Mouse (Mus musculus) embryonic facial prominence, embryonic 13.5 days (tissue): ENCODE data around the gene Tpst1. TPM values are rescaled to one million over a fixed set of nuclear protein-coding genes. Genes with fewer than 3 reads are reported as not detected.

ENCODE experiments used
- ATAC-seq: fragments of 200-750 bp; cut with Nextera tagmentation; 2 replicates; pipeline ENCODE4 v1.8.0; 2017; ENCODE audit warnings: low read depth; ENCODE audit not compliant: insufficient number of reproducible peaks, insufficient read depth, low FRiP score, low TSS enrichment
- H3K27ac ChIP-seq: fragments of 300-500 bp; sonication (generic); 2 replicates; pipeline ENCODE4 v1.5.1; 2015; ENCODE audit warnings: moderate library complexity, mild to moderate bottlenecking, inconsistent platforms
- H3K27me3 ChIP-seq: fragments of 300-500 bp; sonication (generic); 2 replicates; pipeline ENCODE4 v1.6.1; 2015; ENCODE audit warnings: mild to moderate bottlenecking, inconsistent platforms
- H3K36me3 ChIP-seq: fragments of 300-500 bp; sonication (generic); 2 replicates; pipeline ENCODE4 v1.6.1; 2015; ENCODE audit warnings: mild to moderate bottlenecking, inconsistent platforms
- H3K4me1 ChIP-seq: fragments of 300-500 bp; sonication (generic); 2 replicates; pipeline ENCODE4 v1.6.1; 2015; ENCODE audit warnings: inconsistent platforms
- H3K4me2 ChIP-seq: fragments of 300-500 bp; sonication (generic); 2 replicates; pipeline ENCODE4 v1.6.1; 2015; ENCODE audit warnings: moderate library complexity, mild to moderate bottlenecking, inconsistent platforms
- H3K4me3 ChIP-seq: fragments of 300-500 bp; sonication (generic); 2 replicates; pipeline ENCODE4 v1.5.1; 2015; ENCODE audit warnings: mild to moderate bottlenecking, inconsistent platforms
- H3K9ac ChIP-seq: fragments of 300-500 bp; sonication (generic); 2 replicates; pipeline ENCODE4 v1.6.1; 2015; ENCODE audit warnings: mild to moderate bottlenecking, inconsistent platforms
- H3K9me3 ChIP-seq: fragments of 300-500 bp; sonication (generic); 2 replicates; pipeline ENCODE4 v1.6.1; 2016; ENCODE audit warnings: inconsistent platforms
- WGBS: fragments of 180-500 bp; shearing (Covaris S2); methylation state at CpG from one replicate; pipeline ENCODE4 v1.1.7; 2015; ENCODE audit warnings: mixed read lengths; 5-methylcytosine and 5-hydroxymethylcytosine counted together
- polyA plus RNA-seq: library from polyadenylated mRNA; unstranded; fragments of >200 nt; fragmentation: Nextera tagmentation; extraction: Ambion mirVana; gene quantifications from 2 replicates; pipeline ENCODE4 v1.2.1, GENCODE M21; 2015

The Tpst1 gene
- polyA plus RNA-seq, 1 experiment from 2014 or later, result 98.5 TPM

- Histone ChIP-seq H3K4me2 (peak overlapping the region; percentile 77), H3K4me1 (peaks cover 22% of the 10 kb centered on the region), H3K9me3 (peaks cover 3% of the 10 kb centered on the region; the same call in 1 of the 2 replicates), H3K9ac (peak overlapping the region; percentile 89), H3K36me3 (peaks cover 11% of the 10 kb centered on the region), H3K27me3 (0 out of 2 replicates have a peak, but pooled peaks cover 6% of the 10 kb centered on the region), H3K27ac (peak overlapping the region; percentile 77), H3K4me3 (peak overlapping the region; percentile 71)
- ATAC-seq, result peak; percentile 90
- under 1% methylated on average over 81 of the region's 86 CpGs for WGBS
These were observed 6.3 kb downstream of the Tpst1 start for GRCm38 (mm10) chr5:130079202-130080050.

GRCm38 (mm10) chr5:130080051-130080681 is 7.0 kb downstream of the Tpst1 start:
- no peak for ATAC-seq
- Histone ChIP-seq H3K9me3 (peaks cover 3% of the 10 kb centered on the region; the same call in 1 of the 2 replicates), H3K27ac (no peak overlapping the region; the same call in 1 of the 2 replicates), H3K27me3 (0 out of 2 replicates have a peak, but pooled peaks cover 6% of the 10 kb centered on the region), H3K9ac (peak overlapping the region; percentile 89), H3K4me1 (peaks cover 22% of the 10 kb centered on the region), H3K4me3 (peak overlapping the region; percentile 71), H3K36me3 (peaks cover 11% of the 10 kb centered on the region), H3K4me2 (peak overlapping the region; percentile 77)
- 70% methylated on average over 16 of the region's 16 CpGs for WGBS

- peaks cover 3% of the 10 kb centered on the region; the same call in 1 of the 2 replicates for H3K9me3 ChIP-seq
- WGBS, result 96% methylated on average over 8 of the region's 8 CpGs
- H3K4me2 ChIP-seq, result no peak overlapping the region
- no peak overlapping the region for H3K4me3 ChIP-seq
- H3K9ac ChIP-seq, result no peak overlapping the region
- peaks cover 19% of the 10 kb centered on the region for H3K36me3 ChIP-seq
- H3K27ac ChIP-seq, result no peak overlapping the region
- peaks cover 22% of the 10 kb centered on the region for H3K4me1 ChIP-seq
- no peak for ATAC-seq
- 0 out of 2 replicates have a peak, but pooled peaks cover 6% of the 10 kb centered on the region for H3K27me3 ChIP-seq
These were observed 8.2 kb downstream of the Tpst1 start for GRCm38 (mm10) chr5:130081181-130081881.

- H3K36me3 ChIP-seq, result peaks cover 19% of the 10 kb centered on the region
- no peak overlapping the region for H3K9ac ChIP-seq
- H3K27ac ChIP-seq, result no peak overlapping the region
- H3K27me3 ChIP-seq, result 0 out of 2 replicates have a peak, but pooled peaks cover 5% of the 10 kb centered on the region
- H3K4me2 ChIP-seq, result no peak overlapping the region
- no peak for ATAC-seq
- peaks cover 3% of the 10 kb centered on the region; the same call in 1 of the 2 replicates for H3K9me3 ChIP-seq
- H3K4me3 ChIP-seq, result no peak overlapping the region
- H3K4me1 ChIP-seq, result peaks cover 22% of the 10 kb centered on the region
- WGBS, result 73% methylated on average over 4 of the region's 4 CpGs
These were observed 9.3 kb downstream of the Tpst1 start for GRCm38 (mm10) chr5:130082431-130082830.

- Histone ChIP-seq H3K4me1 (peaks cover 22% of the 10 kb centered on the region), H3K36me3 (peaks cover 21% of the 10 kb centered on the region), H3K9me3 (peaks cover 3% of the 10 kb centered on the region; the same call in 1 of the 2 replicates), H3K4me3 (no peak overlapping the region), H3K4me2 (no peak overlapping the region), H3K9ac (no peak overlapping the region), H3K27ac (peak overlapping the region; percentile 36; the same call in 1 of the 2 replicates), H3K27me3 (no peaks in the 10 kb centered on the region)
- 77% methylated on average over 3 of the region's 3 CpGs for WGBS
- no peak for ATAC-seq
These were observed 11.1 kb downstream of the Tpst1 start for GRCm38 (mm10) chr5:130084271-130084670.

- Histone ChIP-seq H3K27ac (no peak overlapping the region), H3K4me3 (no peak overlapping the region), H3K27me3 (no peaks in the 10 kb centered on the region), H3K9me3 (no peaks in the 10 kb centered on the region), H3K9ac (no peak overlapping the region), H3K4me2 (no peak overlapping the region), H3K4me1 (peaks cover 9% of the 10 kb centered on the region), H3K36me3 (peaks cover 33% of the 10 kb centered on the region)
- ATAC-seq, result no peak
- 92% methylated on average over 7 of the region's 7 CpGs for WGBS
These were observed 14.9 kb downstream of the Tpst1 start for GRCm38 (mm10) chr5:130088008-130088407.

GRCm38 (mm10) chr5:130088612-130089011 is 15.5 kb downstream of the Tpst1 start:
- no peak overlapping the region for H3K4me2 ChIP-seq
- no peak for ATAC-seq
- no peak overlapping the region for H3K9ac ChIP-seq
- no peaks in the 10 kb centered on the region for H3K9me3 ChIP-seq
- no peak overlapping the region for H3K27ac ChIP-seq
- WGBS, result 93% methylated on average over 4 of the region's 4 CpGs
- peaks cover 33% of the 10 kb centered on the region for H3K36me3 ChIP-seq
- no peaks in the 10 kb centered on the region for H3K27me3 ChIP-seq
- no peak overlapping the region for H3K4me3 ChIP-seq
- H3K4me1 ChIP-seq, result peaks cover 4% of the 10 kb centered on the region

- Histone ChIP-seq H3K4me2 (no peak overlapping the region), H3K9me3 (no peaks in the 10 kb centered on the region), H3K4me3 (no peak overlapping the region), H3K4me1 (no peaks in the 10 kb centered on the region; the same call in 1 of the 2 replicates), H3K27ac (no peak overlapping the region), H3K36me3 (peaks cover 31% of the 10 kb centered on the region), H3K9ac (no peak overlapping the region; the same call in 1 of the 2 replicates), H3K27me3 (no peaks in the 10 kb centered on the region)
- 61% methylated on average over 7 of the region's 7 CpGs for WGBS
- ATAC-seq, result no peak
These were observed 16.1 kb downstream of the Tpst1 start for GRCm38 (mm10) chr5:130089177-130089576.

GRCm38 (mm10) chr5:130089626-130090393 is 16.7 kb downstream of the Tpst1 start:
- no peaks in the 10 kb centered on the region for H3K4me1 ChIP-seq
- H3K27ac ChIP-seq, result no peak overlapping the region
- no peak overlapping the region for H3K4me3 ChIP-seq
- H3K27me3 ChIP-seq, result no peaks in the 10 kb centered on the region
- no peak overlapping the region for H3K4me2 ChIP-seq
- no peaks in the 10 kb centered on the region for H3K9me3 ChIP-seq
- WGBS, result 85% methylated on average over 18 of the region's 18 CpGs
- peaks cover 30% of the 10 kb centered on the region for H3K36me3 ChIP-seq
- no peak for ATAC-seq
- no peak overlapping the region for H3K9ac ChIP-seq

GRCm38 (mm10) chr5:130096754-130097153 is 23.6 kb downstream of the Tpst1 start:
- WGBS, result 61% methylated on average over 12 of the region's 12 CpGs
- Histone ChIP-seq H3K9me3 (no peaks in the 10 kb centered on the region), H3K36me3 (peaks cover 7% of the 10 kb centered on the region), H3K27me3 (no peaks in the 10 kb centered on the region), H3K9ac (no peak overlapping the region), H3K4me2 (no peak overlapping the region), H3K27ac (no peak overlapping the region), H3K4me3 (no peak overlapping the region), H3K4me1 (0 out of 2 replicates have a peak, but pooled peaks cover 4% of the 10 kb centered on the region)
- no peak for ATAC-seq
